Mouse (Mus musculus) lung, postnatal 0 days (tissue): Measurements from ENCODE around the gene Mypn.

ENCODE experiments used
- CTCF ChIP-seq: IDR thresholded peaks from 2 replicates; pipeline ENCODE4 v1.5.1; 2016; ENCODE audit warnings: antibody characterized with exemption, mild to moderate bottlenecking
- EP300 ChIP-seq: IDR thresholded peaks from 2 replicates; pipeline ENCODE4 v1.6.1; 2016; ENCODE audit warnings: antibody characterized with exemption, mild to moderate bottlenecking, control low read depth

DNA sequence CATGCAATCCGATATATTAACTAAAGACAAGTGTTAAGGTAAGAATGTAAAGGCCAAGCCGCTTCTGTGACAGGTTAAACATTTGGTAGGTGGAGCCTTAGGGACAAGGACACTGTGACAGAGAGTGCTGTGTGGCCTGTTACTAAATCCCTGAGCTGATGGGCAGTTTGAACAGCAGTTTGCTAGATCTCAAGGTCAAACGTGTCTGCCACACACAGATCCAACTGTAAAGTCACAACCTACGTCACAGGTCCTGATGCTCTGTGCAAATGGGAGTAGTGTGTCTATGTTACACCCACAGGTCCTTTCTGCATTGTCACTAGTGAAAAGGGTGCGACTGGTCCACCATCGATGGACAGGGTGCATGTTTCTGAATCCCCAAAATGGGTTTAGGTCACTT lies 71.4 kb downstream of the Mypn start:
- TF ChIP-seq CTCF: no peak
- TF ChIP-seq EP300: no peak
